Mouse (Mus musculus) E14TG2a.4 (cell line): ENCODE data around the gene Arid3b.

Source experiments
- H3K27me3 ChIP-seq: 2 replicates; pipeline ENCODE4 v1.6.1; 2014; ENCODE audit warnings: low read length, control low read depth; ENCODE audit not compliant: insufficient read depth
- H3K36me3 ChIP-seq: 2 replicates; pipeline ENCODE4 v1.6.1; 2014; ENCODE audit warnings: low read length, control low read depth; ENCODE audit not compliant: insufficient read depth
- H3K4me1 ChIP-seq: replicated peaks from 2 replicates; pipeline ENCODE4 v1.6.1; 2014; ENCODE audit warnings: low read depth, low read length, control low read depth
- H3K4me3 ChIP-seq: replicated peaks from 2 replicates; pipeline ENCODE4 v1.5.1; 2014; ENCODE audit warnings: mild to moderate bottlenecking, low read length
- H3K9me3 ChIP-seq: 2 replicates; pipeline ENCODE4 v1.6.1; 2014; ENCODE audit warnings: low read length, control low read depth
- CTCF ChIP-seq: conservative IDR thresholded peaks from 2 replicates; pipeline ENCODE4 v1.5.1; 2014; ENCODE audit warnings: low read length
- NANOG ChIP-seq: IDR thresholded peaks from 2 replicates; pipeline ENCODE4 v1.6.1; 2014; ENCODE audit warnings: borderline replicate concordance, low read length, mixed read lengths
- POU5F1 ChIP-seq: IDR thresholded peaks from 2 replicates; pipeline ENCODE4 v1.6.1; 2014; ENCODE audit warnings: low read length, borderline replicate concordance

Arid3b gene

DNA sequence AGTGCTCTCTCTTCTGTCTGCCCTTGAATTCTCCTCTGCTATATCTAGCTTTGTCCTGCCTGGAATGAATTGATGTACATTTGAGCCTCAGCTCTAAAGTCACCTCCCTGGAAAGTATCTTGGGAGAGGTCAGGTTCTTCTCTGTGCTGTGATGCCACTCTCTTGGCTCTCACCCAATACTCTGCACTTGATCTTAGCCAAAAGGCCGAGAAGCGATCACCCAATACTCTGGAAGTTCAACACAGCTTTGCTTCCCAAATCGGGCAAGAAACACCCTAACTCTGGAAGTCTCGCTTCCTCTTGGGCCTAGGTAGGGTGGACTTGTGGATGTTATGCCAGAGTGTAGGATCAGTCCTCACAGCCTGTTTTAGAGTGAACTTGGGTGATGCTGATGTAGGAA, 69.4 kb downstream of the Arid3b start:
- H3K36me3 ChIP-seq: no peaks in the 10 kb centered on the region
- no peaks in the 10 kb centered on the region for H3K9me3 ChIP-seq
- TF ChIP-seq NANOG (no peak), POU5F1 (no peak), CTCF (no peak)

DNA sequence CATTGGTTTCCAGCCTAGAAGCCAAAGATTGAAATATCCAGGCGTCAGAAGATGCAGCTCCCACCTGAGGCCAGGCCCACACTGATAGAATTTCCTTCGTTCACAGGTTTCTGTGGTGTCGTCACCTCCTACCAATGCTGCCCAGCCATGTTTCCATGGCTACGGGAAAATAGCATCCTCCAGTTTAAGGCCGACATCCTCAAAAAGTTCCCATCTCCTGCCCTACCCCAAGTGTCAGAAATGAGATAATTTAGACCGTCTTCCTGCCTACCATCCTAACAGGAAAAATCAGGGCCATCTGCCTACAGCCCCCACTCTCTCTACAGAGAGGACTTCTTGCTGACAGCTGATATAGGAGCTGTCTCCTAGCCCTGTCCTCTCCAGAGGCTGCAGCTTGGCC, 70.2 kb downstream of the Arid3b start:
- H3K4me1 ChIP-seq: peaks cover 37% of the 10 kb centered on the region
- TF ChIP-seq NANOG (no peak), CTCF (no peak), POU5F1 (no peak)
- H3K9me3 ChIP-seq: no peaks in the 10 kb centered on the region
- peak overlapping the region; percentile 95 for H3K4me3 ChIP-seq
- peaks cover 6% of the 10 kb centered on the region for H3K36me3 ChIP-seq
- peaks cover 36% of the 10 kb centered on the region for H3K27me3 ChIP-seq

More for the DNA sequence above, 69.4 kb downstream of the Arid3b start:
- Histone ChIP-seq H3K4me3 (no peak overlapping the region), H3K4me1 (peaks cover 29% of the 10 kb centered on the region), H3K27me3 (peaks cover 36% of the 10 kb centered on the region)

DNA sequence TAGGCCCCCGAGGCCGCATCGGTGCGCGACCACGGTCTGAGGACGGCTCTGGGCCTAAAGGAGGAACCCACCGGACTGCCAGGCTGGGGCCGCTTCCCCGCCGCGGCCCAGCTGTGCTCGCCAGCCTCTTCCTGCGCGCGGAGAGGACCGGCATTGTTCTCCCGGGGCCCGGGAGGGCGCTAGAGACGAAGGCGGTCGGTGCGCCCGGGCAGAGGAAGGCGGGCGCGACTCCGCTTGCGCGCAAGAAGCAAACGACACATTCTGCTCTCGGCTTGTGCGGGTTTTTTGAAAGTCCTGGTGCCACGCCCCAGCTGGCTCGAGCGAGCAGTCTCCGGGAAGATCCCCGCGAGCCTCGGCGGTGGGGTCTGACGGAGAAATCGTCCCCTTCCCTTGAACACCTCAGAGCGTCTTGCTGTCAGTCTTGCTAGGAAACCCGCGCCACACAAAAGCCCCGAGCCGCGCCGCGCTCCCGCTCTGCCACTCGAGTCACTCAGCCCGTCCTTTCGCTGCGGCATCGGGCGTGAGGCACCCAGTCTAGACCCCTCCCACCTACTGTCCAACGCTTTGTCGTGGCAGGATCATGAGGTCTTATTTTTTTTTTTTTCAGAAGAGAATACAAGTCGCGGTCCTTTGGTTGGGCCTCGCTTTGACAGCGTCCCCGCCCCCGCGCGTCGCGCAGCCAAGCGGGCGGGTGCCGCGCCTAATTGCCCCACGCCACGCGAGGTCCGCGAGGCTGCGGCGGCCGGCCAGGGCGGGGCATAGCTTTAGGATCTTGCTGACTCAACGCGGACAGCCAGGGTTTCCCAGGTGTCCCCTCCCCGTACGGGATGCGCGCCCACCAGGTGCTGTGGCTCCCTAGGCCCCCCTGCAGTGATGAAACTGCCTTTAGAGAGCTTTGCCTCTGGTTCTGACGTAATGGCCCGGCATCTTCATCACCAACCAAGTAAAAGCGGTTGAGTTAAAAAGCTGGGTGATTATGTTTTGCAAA, 70.9 kb downstream of the Arid3b start, which contains the start of gene Clk3:
Gene Clk3, minus strand, starts transcription at position 497 of the 988 bp plus-strand sequence.
- Histone ChIP-seq H3K9me3 (no peaks in the 10 kb centered on the region), H3K27me3 (peaks cover 36% of the 10 kb centered on the region), H3K4me1 (peaks cover 44% of the 10 kb centered on the region), H3K4me3 (peak within 1 kb of the TSS; percentile 95), H3K36me3 (peaks cover 14% of the 10 kb centered on the region)
- TF ChIP-seq POU5F1 (no peak), NANOG (no peak), CTCF (no peak)

DNA sequence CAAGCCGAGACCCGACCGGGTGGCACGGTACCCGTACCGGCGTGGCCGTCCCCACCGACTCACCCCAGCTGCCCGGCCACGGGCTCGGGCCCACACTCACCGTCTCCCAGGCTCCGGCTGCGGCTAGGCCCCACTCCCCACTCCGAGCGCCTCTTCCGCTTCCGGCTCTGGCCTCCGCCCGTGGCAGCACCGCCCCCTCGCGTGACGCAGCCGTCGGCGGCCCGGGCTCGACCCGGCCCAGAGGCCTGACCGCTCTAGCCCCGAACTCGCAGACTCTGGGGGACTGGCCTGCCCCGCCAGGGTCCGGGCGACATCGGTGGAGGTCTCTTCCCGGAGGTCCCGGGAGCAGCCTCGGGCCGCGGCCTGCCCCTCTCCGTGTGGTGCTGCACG, 71.6 kb downstream of the Arid3b start:
- Histone ChIP-seq H3K36me3 (peaks cover 21% of the 10 kb centered on the region), H3K4me3 (peak overlapping the region; percentile 95), H3K27me3 (peaks cover 36% of the 10 kb centered on the region), H3K9me3 (no peaks in the 10 kb centered on the region), H3K4me1 (peaks cover 45% of the 10 kb centered on the region)
- TF ChIP-seq CTCF: no peak
- no peak for TF ChIP-seq POU5F1
- no peak for TF ChIP-seq NANOG

DNA sequence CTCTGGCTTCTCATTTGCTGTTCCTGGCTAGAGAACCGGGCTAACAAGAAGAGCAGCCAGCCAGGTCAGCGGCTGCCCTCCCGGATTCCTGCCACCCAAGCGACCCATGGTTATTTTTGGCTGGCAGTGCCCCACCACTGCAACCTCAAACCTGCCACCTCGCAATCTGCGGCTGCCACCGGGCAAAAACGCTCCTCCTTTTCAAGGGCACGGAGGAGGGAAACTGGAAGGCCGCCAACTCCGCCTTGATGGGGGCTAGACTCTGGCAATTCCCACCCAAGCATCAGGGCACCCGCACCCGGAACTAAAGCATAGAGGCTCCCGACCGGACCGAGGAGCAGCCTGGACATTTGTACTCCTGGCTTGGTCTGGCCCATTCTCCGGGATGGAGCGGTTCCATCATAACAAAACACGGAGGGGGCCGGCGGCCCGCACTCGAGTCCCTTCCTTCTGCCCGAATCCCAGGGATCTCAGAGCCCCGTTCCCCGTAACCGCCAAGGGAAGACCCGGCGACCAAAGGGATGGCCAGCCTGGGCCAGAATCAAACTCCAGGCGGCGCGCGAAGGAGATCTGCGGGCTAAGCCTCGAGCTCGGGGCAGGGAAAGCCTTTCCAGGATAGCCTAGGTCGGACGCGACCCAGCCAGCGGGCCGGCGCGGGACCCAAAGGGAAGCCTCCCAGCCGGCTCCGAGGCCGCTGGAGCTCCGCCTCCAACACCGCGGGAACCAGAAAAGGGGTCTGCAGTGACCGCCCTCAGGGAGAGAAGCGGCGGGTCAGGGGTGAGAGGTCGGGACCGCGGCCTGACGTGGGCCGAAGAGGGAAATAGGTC, 72.2 kb downstream of the Arid3b start:
- H3K4me1 ChIP-seq: peaks cover 51% of the 10 kb centered on the region
- H3K36me3 ChIP-seq: peaks cover 27% of the 10 kb centered on the region
- TF ChIP-seq POU5F1: no peak
- TF ChIP-seq NANOG: no peak
- TF ChIP-seq CTCF: no peak
- no peaks in the 10 kb centered on the region for H3K9me3 ChIP-seq
- H3K4me3 ChIP-seq: peak overlapping the region; percentile 95
- peaks cover 34% of the 10 kb centered on the region for H3K27me3 ChIP-seq

DNA sequence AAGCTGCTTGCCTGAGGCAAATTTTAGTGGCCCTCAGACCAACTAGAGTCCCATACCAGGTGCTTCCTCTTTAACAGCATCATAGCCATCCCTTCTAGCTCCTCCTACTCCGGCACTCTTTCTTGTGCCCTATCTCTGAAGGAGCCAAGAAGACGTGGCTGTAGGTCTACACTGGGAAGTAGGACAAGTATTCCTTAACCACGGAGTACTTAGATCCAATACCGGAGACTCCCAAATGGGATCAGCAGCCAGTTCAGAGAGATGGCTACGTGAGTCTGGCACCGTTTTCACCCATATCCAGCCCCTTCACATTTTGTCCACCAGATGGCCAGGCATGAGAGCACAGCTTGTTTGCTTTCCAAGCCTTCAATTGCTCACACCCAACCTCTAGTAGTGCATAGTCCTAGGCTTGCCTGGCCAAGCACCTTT, 74.0 kb downstream of the Arid3b start:
- Histone ChIP-seq H3K27me3 (peaks cover 25% of the 10 kb centered on the region), H3K4me3 (no peak overlapping the region), H3K4me1 (peaks cover 66% of the 10 kb centered on the region), H3K36me3 (peaks cover 44% of the 10 kb centered on the region), H3K9me3 (no peaks in the 10 kb centered on the region)
- 0 out of 2 replicates have a peak, but pooled peaks have one; percentile 7 for TF ChIP-seq CTCF
- no peak for TF ChIP-seq NANOG

DNA sequence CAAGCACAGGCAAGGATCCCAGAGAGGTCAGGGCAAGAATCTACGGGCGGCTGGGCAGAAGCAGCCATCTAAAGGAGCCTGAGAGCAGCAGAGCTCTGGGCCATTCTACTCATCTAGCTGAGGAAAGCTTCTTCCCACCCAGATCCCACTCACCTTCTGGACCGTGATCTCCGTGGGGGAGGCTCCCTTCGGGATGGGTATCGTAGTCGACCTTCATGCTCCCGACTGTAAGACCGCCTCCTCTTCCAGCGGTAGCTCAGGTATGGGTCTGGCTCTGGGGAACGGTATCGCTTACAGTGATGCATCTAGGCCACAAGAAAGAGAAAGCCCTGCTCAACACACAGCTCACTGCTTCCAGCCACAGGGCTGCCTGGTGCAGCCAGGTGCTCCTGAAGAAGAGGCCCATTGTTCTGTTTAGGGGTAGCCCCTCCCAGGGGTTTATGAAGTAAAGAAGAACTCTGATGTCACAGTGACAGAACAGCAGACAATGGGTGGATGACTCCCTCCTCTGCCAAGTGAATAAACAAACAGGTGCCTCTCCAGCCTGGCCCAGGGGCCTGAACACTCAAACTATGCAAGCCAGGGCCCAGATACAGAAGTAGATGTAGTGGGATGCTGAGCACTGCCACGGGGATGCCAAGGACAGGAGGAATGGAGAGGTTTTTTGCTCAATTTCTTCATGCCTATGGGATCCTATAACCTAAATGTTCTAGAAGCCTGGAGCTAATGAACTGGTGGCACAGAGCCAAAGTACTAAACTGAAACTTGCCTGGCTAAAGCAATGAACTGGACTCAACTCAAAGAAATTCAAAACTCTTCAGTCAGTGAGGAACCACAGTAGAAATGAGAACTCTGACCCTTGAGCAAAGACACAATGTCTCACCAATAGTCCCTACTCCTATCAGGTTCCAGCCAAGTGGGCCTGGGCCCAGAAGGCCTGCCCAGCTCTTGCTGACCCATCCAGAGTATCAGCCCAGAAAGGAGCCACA, 74.7 kb downstream of the Arid3b start:
- Histone ChIP-seq H3K36me3 (peaks cover 52% of the 10 kb centered on the region), H3K4me1 (peaks cover 66% of the 10 kb centered on the region), H3K4me3 (no peak overlapping the region), H3K9me3 (no peaks in the 10 kb centered on the region), H3K27me3 (peaks cover 18% of the 10 kb centered on the region)
- TF ChIP-seq POU5F1 (no peak), NANOG (no peak), CTCF (no peak)
